Mouse (Mus musculus) left cerebral cortex, adult 2 months (tissue): Measurements from ENCODE around the gene Prf1. TPM values are rescaled to one million over a fixed set of nuclear protein-coding genes. Genes with fewer than 3 reads are reported as not detected.

Experiments
- DNase-seq, 2 experiments: peaks; one replicate each; pipeline ENCODE4 v3.0.0; 2021 to 2022; ENCODE audit warnings: low spot score in 2 of 2, mixed read lengths in 1 of 2; ENCODE audit errors: extremely low spot score in 1 of 2
- H3K27ac ChIP-seq: fragments of 200-600 bp; 2 replicates; pipeline ENCODE4 v1.8.1; 2022
- H3K4me3 ChIP-seq: fragments of 200-600 bp; 2 replicates; pipeline ENCODE4 v1.8.1; 2022
- CTCF ChIP-seq: fragments of 200-600 bp; IDR thresholded peaks from 2 replicates; pipeline ENCODE4 v1.8.1; 2022; ENCODE audit warnings: antibody characterized with exemption, mild to moderate bottlenecking, moderate library complexity
- intact Hi-C: fragments of 180-260 bp; cut with DNase I; formaldehyde crosslinking; loops from one replicate; pipeline ENCODE4 v1.15.1; 2025
- total RNA-seq, 2 experiments: library from RNA; stranded (reverse); gene quantifications; 2 replicates each; pipeline ENCODE4 v1.2.3; 2021

Prf1 gene
- total RNA-seq, 2 experiments from 2014 or later: not detected

DNA sequence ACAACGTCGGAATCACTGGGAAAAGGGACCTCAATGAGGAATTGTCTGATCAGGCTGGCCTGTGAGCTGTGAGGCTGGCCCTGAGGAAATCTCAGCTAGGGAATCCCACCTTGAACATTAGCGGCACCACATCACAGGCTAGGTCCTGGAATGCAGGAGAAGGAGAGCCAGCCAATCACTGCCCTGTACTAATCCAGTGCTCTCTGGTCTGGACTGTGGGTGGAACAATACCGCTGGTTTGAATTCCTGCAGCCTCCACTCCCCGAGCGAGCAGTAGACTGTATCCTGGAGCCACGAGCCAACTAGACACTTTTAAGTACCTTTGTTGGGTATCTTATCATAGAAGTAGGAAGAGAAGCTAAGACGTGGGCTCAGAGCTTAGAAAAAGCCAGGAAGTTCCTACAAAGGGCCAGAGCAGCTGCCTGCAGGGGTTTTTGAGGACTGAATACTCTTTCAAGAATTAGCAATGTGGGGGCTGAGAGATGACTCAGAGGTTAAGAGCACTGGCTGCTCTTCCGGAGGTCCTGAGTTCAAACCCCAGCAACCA, 28.2 kb downstream of the Prf1 start:
- intact Hi-C loops: no loop called here
- no peak for DNase-seq
- H3K27ac ChIP-seq: no peak overlapping the region
- no peak for TF ChIP-seq CTCF
- H3K4me3 ChIP-seq: no peak overlapping the region

DNA sequence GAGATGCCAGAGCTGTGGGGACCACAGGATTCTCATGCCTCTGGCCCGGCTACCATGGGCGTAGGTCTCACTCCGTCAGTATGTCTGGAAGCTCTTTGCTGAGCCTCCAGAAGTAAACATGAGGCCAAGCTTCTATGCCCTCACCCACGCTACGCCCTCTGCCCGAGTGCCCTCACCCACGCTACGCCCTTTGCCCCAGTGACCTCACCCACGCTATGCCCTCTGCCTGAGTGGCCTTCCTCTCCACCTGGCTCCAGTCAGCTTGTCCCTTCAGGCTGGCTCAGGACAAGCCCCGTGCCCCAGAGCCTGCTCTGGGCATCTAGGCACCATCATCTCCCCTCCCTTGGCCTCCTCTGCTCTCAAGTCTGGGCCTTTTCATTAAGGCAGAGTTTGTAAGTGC, 29.9 kb downstream of the Prf1 start:
- intact Hi-C loops: no loop called here
- TF ChIP-seq CTCF: no peak
- Histone ChIP-seq H3K27ac (no peak overlapping the region), H3K4me3 (no peak overlapping the region)
- DNase-seq: no peak

DNA sequence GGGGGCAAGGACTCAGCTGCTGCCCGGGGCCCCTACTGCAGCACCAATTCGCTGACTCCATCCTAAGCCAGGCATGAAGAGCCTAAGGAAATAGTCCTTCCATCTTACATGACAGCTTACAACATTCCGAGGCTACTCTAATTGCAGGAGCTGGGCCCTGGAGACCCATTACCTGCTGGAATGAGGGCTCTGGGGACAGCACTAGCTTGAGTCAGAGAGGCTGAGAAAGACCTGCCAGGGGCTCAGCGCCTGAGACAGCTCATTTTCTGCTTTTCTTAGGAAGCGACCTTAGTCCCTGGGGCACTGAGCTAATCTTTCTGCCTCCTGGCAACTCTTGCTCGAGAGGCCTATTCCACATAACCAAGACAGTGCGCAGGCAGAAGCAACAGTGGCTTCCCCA, 31.3 kb downstream of the Prf1 start:
- intact Hi-C loops: no loop called here
- H3K27ac ChIP-seq: no peak overlapping the region
- no peak for TF ChIP-seq CTCF
- no peak overlapping the region for H3K4me3 ChIP-seq
- DNase-seq: no peak

DNA sequence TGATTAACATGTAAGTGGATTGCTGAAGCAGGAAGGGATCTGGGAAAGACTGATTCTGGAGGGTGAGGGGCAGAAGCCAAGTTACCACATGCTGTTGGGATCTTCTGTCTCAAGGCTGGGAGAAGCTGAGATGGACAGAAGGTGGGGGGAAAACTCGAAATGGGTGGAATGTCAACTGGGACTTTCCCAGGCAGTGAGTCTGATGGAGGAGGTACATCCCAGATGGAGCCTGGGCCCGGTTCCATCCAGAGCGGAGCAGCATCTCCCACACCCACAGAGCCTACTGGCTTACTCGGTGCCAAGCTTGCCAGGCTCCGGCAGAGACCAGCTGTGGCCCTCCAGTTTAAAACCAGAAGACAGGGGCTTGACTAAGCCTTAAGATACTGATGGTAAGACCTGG, 33.4 kb downstream of the Prf1 start:
- no peak overlapping the region for H3K4me3 ChIP-seq
- TF ChIP-seq CTCF: no peak
- DNase-seq: peak; percentile 31 to 73
- H3K27ac ChIP-seq: no peak overlapping the region
- intact Hi-C loops: no loop called here

DNA sequence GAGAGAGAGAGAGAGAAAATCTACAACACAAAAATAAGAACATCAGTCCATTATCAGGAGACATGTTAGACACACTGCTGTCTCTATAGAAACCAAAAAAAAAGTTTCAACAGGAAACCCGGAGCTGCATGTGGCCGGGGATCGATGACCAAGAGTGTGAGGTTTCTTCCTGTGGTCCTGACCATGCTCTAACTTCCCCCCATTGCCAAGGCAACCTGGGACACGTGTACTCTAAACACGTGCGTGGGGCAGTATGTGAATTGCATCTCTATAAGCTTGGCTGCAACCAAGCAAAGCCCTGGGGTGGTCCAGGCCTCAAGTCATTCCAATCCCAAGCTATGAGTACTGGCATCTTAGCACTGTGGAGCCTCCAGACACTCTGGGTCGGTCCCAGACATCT, 36.9 kb downstream of the Prf1 start:
- intact Hi-C loops: no loop called here

DNA sequence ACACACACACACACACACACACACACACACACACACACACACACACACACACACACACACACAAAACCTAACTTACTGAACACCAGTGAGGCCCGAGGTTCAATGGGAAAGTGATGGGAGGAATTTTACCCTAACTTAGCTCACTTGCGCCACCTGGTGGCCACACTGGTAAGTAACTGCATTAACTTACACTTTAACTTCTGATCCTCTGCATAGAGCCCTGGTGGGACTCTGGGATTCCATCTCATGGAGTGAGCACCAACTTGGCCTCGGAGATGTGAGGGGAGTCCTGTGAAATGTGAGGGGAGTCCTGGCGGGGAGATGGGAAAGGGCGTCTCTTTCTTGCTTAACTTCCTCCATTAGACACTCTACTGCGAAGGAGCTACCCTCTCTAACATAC, 38.5 kb downstream of the Prf1 start:
- intact Hi-C loops: loop anchor here (1.0 to 5.0 kb wide), 2 partner anchors 59 to 137 kb away; no protein-coding TSS in a partner anchor
- no peak overlapping the region for H3K27ac ChIP-seq
- DNase-seq: peak; percentile 69 to 82
- no peak overlapping the region for H3K4me3 ChIP-seq
- peak; percentile 64 for TF ChIP-seq CTCF

More for the DNA sequence above, 36.9 kb downstream of the Prf1 start:
- Histone ChIP-seq H3K4me3 (no peak overlapping the region), H3K27ac (no peak overlapping the region)
- no peak for DNase-seq
- no peak for TF ChIP-seq CTCF

DNA sequence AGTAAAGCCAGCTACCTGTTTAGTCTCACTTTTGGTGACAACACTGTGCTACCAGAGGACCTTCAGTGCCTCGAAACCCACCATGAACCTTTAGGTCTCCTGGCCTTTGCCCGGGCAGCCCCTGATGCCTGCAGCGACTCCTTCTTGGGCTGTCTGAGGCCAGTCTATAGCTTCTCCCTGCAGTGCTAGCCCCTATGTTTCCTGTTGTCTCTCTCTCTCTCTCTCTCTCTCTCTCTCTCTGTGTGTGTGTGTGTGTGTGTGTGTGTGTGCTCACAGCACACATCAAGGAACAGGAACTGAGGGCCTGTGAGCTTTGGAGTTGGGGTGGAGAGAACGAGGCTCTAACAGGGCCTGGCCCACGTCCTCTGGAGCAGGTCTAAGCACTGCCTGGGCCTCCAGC, 39.0 kb downstream of the Prf1 start:
- Histone ChIP-seq H3K27ac (no peak overlapping the region), H3K4me3 (no peak overlapping the region)
- no peak for DNase-seq
- TF ChIP-seq CTCF: no peak
- intact Hi-C loops: loop anchor here (1.0 to 5.0 kb wide), 2 partner anchors 59 to 137 kb away; no protein-coding TSS in a partner anchor

DNA sequence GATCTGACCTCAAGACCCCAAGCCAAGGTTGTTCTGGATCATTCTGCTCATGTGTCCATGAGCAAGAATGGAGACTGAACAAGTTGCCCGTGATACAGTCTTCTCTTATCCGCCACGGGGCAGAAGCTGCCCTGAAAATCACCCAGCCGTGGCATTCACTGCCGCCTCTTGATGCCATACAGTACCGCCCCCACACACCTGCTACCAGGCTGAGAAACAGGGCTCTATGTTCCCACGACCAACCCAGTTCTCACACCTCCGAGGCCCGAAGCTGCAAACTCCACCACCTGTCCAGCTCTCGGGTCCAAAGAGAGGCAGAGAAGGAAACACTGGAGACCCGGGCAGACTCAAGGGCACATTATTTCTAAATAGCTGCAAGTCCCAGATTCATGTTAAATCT, 40.0 kb downstream of the Prf1 start:
- no peak overlapping the region for H3K4me3 ChIP-seq
- TF ChIP-seq CTCF: no peak
- no peak overlapping the region for H3K27ac ChIP-seq
- intact Hi-C loops: loop anchor here (5.0 kb wide), 1 partner anchor 60 kb away; no protein-coding TSS in a partner anchor
- DNase-seq: peak in 1 of 2 experiments; percentile 29

DNA sequence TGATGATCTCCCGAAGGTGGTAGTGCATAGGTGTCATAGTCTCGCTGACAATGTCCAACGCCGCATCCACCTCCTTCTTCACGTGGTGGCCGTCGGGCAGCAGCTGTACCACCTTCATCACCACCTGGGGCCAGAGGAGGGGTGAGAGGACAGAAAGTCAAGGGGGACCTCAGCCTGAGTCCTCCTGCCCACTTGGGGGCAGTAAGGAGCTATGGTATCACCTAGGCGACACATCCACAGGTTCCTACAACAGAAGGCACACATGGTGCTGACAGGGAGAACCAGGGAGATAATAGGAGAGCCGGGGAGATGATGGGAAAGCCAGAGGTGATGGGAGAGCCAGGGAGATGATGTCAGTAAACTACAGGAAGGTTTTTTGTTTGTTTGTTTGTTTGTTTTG, 41.6 kb downstream of the Prf1 start:
- no peak overlapping the region for H3K4me3 ChIP-seq
- H3K27ac ChIP-seq: no peak overlapping the region
- DNase-seq: no peak
- intact Hi-C loops: loop anchor here (5.0 kb wide), 1 partner anchor 62 kb away; no protein-coding TSS in a partner anchor
- peak; percentile 11; the same call in 1 of the 2 replicates for TF ChIP-seq CTCF

DNA sequence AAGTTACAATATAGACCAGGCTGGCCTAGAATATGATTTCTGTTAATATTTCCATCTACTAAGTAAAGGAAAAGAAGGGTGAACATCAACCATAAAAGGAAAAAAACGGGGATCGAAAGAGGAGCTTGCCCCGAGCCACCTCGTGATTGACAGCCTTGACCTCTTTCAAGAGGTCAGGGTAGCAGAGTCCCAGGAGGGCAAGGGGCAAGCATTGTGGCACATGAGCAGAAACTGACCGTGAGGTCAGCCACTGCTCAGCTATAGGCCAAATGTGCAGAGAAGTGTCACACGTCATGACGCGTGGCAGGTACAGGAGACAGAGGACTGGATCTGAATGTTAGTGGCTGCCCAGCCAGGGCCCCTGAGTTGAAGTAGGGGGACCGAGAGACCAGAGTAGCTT, 42.6 kb downstream of the Prf1 start:
- DNase-seq: no peak
- Histone ChIP-seq H3K27ac (no peak overlapping the region), H3K4me3 (no peak overlapping the region)
- no peak for TF ChIP-seq CTCF
- intact Hi-C loops: no loop called here

DNA sequence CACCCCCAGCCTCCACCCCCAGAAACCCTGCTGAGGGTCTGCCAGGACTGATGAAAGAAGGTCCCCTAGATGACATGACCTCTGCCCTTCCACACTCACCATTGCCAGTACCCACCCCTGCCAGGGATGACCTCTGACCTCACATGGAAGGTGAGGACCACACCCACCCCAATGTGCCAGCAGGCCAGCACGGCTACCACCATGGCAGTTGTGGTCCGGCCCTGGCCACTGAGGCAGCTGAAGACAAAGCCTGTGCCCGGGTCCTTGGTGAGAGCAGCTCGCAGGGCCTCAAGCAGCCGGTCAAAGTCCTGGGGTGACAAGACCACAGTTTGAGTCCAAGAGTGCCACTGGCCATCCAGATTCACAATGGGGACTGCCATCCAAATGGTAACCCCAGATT, 43.4 kb downstream of the Prf1 start:
- Histone ChIP-seq H3K27ac (no peak overlapping the region), H3K4me3 (no peak overlapping the region)
- DNase-seq: no peak
- intact Hi-C loops: loop anchor here (1.0 kb wide), 1 partner anchor 58 kb away; no protein-coding TSS in a partner anchor
- no peak for TF ChIP-seq CTCF

DNA sequence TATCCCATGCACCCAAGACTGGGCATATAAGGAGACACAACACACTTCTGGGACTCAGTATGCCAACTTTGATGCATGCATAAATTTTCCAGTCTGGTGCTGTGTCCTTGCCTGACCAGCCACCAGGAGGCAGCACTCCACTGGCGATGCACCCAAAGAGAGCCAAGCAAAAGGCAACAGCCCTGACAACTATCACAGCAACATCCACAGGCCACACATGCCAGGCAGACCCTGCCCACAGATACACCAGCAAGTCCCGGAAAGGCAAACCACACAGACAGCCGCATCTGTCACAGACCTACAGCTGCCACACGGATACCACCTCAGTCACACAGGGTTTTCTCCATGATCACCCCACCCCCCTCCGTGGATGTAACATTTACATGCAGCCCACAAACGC, 43.9 kb downstream of the Prf1 start:
- DNase-seq: peak; percentile 65 to 80
- no peak overlapping the region for H3K27ac ChIP-seq
- peak; percentile 95 for TF ChIP-seq CTCF
- intact Hi-C loops: loop anchor here (1.0 kb wide), 1 partner anchor 58 kb away; no protein-coding TSS in a partner anchor
- no peak overlapping the region for H3K4me3 ChIP-seq

DNA sequence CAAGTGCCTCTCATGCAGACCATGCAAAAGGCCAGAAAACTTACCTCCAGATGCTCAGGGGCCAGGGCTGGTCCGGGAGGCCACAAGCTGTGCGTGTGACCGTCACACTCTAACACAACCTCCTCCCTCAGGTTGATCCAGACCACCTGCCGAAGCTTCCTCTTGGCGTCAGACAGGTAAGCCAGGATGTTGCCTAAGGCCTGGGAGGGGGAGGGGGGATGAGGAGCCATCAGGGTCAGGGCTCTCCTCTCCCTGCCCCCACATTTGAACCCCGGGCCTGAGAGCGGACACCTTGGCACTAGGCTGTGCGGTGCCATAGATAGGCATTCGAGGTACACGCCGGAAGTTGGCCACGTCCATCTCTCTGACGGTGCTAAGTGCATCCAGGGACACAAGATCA, 45.1 kb downstream of the Prf1 start:
- no peak for DNase-seq
- intact Hi-C loops: no loop called here
- no peak for TF ChIP-seq CTCF
- Histone ChIP-seq H3K4me3 (no peak overlapping the region), H3K27ac (no peak overlapping the region)
